Mouse (Mus musculus): ENCODE data around the gene She.
"Not testable (repeated sequence)": the region's sequence is repeated elsewhere in the genome, so short reads cannot be mapped to it uniquely, and the experiment has no call there.

The She gene

DNA sequence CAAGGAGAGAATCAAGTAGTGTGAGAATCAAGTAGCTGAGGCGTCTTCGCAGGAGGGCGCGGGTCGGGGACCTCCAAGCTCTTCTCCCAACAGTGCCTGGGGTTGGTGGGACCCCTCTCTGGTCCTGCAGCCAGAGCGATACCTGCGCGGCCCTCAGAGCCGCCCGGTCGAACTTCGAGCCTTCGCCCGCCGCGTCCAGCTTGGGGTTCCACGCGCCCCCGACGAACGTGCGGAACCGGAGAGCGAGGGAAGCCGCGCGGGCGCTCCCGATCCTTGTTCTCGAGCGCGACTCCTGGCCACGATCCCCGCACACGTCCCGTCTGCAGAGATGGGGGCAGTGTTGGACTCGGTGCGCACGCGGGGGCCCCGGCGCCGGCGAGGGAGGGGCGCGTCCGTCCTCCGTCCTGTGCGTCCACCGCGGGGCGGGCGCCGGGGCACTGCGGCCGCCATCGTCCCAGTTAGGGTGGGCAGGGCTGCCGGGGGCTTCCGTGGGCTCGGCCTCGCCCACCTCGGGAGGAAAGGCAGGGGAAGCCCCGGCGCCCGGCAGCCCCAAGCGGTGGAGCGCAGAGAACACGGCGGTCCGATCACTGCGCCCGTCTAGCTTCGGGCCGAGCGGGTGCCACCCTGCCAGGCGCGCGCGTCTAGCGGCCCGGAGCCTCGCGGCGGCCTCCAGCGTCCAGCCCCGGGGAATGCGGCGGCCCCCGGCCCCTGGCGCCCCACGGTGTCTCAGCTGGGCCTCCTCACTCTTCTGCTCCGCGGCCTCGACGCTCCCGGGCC lies at the start of gene She:
Gene She, plus strand, starts transcription at position 556 of the 777 bp plus-strand sequence.
- DNase-seq, result no peak

DNA sequence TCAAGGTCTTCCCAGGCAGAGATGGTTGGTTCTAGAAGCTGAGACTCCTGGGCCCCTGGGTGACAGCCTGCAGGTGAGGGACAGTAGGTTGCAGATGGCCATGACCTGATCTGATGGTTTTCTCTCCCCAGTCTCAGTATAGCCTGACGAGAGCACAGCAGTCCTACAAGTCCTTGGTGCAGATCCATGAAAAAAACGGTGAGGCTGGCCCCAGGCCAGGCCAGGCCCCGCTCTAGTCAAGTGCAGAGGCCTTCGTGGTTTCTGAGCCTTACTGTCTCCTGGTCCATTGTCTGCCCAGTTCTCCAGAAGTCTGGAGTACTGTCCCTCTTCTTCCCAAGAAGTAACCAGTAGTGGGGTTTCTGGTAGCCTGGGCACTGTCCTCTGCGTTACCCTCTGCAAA lies 49.5 kb upstream of the She start:
- DNase-seq, result no peak

DNA sequence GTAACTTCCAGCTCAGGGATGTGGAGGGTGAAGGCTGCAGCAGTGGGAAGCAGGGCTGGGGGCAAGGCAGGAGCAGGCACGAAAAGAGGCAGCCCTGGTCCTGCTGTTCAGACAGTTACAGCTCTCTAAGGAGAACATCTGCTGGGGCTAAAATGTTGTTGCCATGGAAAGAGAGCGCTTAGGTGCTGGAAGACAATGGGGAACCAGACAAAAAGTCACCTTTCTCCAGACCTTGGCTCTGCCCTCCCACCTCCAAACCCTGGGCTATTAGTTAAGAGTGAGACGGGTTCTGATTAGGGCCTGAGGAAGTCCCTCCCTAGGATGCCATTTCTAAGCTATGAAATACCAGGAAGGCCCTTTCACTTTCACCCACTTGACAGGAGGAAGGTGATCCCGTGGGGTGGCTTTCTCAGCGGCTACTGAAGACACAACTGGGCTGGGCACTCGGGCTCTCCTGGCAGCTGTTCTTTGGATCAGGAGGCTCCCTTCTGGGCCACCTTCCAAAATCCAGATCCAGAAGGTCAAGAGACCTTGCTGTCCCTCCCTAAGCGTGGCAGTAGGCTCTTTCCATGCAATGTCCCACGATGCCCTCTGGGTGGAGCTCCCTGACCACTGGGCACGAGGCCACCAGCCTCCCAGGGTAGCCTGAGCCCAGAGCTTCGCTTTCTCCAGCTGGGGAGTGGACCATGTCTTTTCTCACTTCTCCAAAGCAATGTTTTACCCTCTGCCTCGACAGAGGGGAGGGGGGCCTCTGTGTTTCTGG lies 46.0 kb upstream of the She start:
- DNase-seq, result peak; percentile 49

DNA sequence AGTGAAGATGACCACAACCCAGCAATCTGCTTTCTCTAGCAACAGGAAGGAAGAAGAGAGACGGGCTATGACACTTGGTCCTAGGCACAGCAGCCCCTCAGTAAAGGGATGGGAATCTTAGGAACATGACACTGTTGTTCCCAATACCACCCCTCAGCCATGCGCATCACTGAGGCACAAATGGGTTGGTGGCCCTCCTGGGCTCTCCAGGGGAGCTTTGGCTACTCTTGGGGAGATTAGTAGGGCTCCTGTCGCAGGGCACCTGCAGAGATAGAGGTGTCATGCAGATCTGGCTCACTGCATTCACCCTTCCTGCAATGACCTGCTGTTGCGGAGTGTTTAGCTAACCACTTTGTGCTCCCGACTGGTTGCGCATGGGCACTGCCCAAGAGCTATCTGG lies 44.9 kb upstream of the She start:
- no peak for DNase-seq

DNA sequence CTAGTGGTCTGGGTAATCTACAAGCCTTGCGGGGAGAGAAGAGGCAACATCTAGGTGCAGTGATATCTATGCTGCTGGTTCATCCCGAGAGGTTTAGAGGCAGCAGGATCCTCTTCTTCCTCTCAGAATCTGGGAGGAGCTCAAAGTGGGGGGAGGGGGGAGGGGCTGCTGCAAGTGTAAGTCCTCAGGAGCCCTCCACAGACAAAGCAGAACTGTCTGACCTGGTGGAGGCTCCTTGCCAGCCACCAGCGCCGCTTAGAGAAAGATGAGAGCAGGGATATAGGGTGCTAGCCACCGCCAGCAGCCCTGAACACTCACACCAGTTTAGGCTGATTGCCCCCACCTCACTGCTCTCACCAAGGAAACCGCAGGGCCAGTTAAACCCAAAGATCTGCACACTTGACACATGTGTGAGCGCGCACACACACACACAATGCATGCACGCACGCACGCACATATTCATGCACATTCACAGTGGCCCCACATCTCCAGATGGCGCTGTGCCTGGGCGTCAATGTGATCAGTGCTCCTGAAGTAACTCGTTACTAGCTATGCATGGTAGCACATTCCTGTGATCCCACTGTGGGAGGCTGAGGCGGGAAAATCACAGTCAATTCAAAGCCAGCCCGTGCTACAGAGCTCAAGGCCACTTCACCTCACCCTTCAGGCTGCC lies 42.4 kb upstream of the She start:
- no peak for DNase-seq

DNA sequence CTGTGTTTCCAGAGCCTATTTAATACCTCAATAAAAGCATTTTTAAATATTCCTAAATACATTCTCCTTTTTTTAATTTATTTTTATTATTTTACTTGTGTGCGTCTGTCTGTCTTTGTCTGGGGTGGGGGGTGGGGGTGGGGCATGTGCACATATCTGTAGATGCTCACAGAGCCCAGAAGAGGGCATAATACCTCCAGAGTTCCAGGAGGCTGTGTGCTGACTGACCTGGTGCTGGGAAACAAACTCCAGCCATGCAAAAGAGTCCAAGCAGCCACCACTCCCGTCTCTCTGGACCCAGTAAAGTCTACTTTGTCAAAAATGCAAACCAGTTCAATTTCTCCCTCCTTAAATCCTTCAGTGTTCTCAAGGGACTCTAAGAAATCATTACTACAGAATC lies 36.6 kb upstream of the She start:
- no peak for DNase-seq

DNA sequence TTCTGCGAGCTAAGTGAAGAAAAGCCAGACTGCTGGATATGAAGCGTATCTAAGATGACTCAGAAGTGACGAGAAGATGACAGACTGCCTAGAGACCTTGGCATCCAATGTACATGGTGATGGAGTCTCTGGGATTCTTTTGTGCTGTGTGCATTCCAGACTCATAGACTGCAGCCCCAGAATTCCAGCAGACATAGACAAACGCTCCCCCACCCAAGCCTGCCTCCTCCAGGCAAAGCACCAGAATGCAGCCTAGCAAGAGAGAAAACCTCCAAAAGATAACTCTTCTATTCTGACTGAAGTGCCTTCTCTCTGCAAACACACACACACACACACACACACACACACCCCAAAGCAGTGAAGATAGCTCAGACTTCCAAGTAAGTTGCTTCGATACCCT lies 35.4 kb upstream of the She start:
- DNase-seq, result no peak

DNA sequence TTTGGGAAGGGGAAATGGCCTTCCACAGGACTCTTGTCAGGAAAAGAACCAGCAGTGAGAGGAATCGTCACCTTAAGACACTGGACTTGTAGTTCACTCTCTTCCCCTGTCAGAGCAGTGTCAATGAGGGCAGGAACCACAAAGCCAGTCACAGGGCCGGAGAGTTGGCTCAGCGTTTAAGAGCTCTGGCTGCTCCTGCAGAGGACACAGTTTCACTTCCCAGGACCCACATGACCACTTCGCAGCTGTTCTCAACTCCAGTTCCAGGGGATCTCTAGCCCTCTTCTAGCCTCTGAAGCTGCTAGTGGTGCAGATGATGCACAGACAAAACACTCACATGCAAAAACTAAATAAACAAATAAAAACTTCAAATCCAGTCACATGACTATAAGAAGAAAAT lies 34.8 kb upstream of the She start:
- no peak for DNase-seq

DNA sequence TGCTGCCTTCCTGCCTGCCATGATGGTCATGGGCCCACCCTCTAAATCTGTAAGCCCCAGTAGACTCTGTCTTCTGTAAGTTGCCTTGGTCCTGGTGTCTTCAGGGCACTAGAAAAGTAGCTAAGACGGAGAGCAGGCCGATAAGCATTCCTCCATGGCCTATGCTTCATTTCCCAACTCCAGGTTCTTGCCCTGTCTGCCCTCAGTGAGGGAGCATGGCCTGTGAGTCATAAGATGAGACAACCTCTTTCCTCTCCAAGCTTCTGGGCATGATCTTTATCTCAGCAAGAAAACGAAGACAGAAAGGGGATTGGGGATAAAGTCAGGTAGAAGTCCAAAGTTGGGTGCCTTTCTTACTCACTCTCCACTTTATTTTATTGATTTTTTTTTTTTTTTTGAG lies 32.7 kb upstream of the She start:
- DNase-seq, result no peak

DNA sequence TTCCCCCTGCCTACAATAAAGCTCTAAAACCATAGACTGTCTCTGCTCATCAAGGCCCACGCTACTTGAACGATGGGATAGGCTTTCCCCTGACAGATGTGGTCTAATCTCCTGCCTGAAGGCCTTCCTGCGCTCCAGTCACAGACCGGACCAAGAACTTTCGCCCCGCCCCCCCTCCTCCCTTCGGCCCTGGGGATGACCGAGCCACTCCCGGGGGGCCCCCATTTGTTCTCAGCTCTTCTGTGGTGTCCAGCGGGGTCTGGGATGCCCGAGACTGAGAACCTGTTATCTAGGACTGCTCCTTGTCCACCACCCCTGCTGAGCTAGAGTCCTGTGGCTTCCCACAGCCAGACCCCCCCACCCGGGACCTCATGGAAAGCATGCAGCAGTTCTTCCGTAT lies 31.7 kb upstream of the She start:
- DNase-seq, result no peak

DNA sequence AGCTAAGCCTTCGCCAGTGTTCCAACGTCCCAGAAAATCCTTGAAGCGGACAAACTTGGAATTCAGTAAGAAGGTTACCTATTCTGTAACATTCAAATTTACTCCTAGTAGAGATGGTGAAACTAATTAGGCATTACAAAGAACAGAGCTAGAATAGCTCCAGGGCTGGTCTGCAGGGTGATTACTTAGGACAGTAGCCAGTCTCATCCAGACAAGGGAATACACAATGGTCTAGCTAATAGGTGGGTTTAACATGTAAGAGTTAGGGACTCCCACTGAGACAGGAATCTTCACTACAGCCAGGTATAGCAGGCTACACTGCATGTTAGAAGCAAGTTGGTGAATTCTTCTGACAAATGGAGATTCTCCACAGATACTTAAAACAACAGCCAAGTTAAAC lies 31.1 kb upstream of the She start:
- not testable (repeated sequence) for DNase-seq

DNA sequence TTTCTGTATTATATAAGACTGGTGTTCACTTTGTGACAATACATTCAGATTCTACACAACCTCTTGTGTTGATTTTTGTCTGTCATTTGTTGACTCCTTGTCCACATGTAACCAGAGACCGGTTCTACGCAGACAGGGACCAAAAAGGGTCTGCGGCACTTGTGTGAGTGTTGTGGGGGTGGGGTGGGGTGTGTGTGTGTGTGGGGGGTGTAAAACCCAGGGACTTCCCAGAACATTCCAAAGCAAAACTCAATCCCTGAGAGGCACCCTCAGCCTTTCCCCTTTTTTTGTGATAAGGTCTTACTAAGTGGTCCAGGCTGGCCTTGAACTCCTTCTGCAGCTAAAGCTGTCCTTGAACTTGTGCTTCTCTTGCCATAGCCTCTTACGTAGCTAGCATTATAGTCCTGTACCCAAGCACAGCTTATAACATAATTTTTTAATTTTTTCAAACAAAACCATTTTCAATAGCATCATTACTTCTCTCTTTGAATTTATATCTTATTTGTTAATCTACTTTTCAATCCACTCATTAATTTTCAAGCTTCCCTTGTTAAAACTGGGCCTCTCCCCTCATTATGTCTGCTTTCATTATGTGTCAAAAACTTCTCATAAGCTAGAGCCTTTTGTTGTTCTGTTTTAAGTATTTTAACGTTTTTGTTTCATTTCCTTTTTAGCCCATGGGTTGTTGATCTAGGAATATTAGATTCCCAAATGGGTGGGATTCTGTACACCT lies 30.2 kb upstream of the She start:
- DNase-seq, result no peak

DNA sequence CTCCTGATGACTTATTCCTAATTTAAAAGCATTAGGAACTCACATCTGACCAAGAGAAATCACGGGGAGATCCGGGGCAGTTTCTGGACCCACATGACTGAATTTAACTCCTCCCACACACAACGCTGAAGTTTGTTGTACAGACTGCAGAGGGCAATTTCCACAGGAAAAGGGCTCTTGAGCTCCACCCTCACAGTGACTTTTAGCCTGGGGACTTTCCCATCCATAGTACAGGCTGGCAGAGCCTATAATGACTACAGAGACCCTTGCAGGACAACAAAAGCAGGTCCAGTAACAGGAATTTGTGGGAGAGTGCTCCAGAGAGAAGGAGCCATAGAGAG lies 29.7 kb upstream of the She start:
- no peak for DNase-seq

DNA sequence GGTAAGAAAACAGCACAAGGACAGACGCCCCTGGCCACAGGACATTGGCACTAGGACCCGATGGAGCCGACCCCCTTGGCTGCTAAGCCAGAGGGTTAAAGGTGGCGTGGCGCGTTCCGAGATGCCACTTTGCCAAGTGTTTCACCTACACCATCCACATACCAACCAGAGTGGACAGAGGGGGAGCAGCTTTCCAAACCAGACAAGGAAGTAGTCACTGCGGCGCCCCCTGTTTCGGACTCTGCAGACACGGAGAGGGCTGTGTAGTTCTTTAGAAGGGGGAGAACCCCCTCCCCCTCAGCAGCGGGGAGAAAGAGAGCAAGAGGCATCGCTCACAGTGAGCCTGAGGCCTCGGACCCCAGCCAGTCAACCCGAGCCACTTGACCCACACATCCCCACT lies 28.3 kb upstream of the She start:
- DNase-seq, result no peak

DNA sequence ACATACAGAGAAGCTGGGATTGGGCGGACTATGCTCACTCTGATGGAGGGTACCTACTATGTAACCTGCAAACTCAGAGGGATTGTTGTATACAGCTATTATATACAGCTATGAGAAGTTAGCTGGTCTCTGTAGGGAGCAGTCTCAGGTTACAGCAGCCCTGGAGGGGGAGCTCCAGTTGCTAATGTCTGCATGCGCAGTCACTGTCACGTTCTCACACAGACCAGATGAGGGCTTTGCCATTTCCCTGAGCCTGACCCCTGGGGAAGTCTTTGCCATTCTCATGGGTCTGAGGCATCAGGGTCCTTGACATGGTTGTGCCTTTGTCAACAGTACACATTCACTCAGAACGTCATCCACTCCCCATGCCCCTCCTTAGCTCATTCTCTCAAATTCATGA lies 26.0 kb upstream of the She start:
- DNase-seq, result no peak

DNA sequence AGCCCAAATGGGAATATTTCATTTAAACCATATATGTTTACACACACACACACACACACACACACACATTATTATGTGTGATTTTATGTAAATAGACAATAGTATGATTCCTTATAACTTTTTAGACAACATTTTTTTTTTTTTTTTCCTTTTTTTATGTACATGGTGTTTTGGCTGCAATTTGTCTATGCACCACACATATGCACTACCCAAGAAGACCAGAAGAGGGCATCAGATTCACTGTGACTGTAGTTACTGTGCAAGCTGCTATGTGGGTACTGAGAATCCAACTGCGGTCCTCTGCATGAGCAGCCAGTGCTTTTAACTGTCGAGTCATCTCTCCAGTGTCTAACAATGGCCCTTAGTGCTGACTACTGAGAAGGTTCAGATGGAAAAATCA lies 24.4 kb upstream of the She start:
- DNase-seq, result no peak

DNA sequence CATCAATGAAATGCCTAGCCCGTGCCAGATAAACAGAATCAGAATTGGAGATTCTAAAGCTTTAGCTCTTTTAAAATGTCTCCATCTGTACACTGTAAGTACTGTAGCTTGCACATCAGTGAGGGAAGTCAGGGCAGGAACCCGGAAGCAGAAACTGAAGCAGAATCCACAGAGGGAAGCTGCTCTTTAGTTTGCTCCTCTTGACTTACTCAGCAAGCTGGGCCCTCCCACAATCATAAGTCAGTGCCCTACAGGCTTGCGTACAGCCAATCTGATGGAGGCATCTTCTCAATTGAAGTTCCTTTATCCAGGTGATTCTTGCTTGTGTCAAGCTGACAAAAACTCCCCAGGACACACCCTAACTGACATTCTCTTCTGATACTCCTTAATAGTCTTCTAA lies 24.0 kb upstream of the She start:
- no peak for DNase-seq

DNA sequence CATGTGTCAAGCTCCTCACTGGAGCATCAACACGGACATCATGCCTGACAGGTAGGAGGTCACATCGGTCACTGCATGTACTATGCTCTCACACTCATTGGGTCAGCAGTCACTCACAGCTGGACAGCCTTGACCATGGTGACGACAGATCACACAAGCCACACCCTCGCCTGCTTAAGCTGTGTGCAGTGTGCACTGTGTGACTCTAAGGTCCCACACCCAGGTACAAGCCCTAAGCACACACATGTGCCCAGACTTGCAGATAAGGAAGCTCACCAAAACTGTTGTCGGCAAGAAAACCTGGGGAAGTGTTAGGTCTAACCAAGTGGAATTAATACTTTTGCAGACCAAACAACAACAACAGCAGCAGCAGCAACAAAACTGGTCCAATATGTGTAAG lies 23.3 kb upstream of the She start:
- DNase-seq, result no peak

DNA sequence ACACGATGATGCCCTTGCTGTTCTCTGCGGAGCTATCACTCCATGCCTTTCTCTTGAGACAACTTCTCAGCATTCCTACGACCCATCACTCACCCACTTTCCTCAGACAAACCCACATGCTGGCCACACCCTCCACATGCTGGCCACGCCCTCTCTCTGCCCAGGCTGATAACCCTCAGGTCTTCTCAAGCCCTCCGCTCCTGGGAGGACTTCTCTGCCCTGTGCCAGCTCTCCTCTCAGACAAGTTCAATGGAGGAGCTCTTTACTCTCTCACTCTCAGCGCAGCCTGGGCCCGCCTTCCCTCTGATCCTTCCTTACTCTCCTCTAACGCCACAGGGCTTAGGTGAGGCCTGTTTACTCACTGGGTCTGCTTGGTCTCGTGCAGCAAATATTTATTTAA lies 22.5 kb upstream of the She start:
- DNase-seq, result no peak

DNA sequence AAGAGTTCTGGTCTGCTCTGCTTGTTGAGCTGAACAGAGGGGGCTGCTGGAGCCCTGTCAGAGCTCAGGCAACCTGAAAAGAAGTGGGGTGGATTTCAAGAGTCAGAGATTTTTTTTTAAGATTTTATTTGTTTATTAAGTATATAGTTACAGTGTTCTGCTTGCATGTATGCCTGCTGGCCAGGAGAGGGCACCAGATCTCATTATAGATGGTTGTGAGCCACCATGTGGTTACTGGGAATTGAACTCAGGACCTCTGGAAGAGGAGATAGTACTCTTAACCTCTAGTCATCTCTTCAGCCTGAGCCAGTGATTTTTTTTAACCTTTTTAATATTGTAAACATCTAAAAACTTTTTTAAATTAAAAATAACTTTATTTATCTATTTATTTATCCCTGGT lies 20.3 kb upstream of the She start:
- no peak for DNase-seq

DNA sequence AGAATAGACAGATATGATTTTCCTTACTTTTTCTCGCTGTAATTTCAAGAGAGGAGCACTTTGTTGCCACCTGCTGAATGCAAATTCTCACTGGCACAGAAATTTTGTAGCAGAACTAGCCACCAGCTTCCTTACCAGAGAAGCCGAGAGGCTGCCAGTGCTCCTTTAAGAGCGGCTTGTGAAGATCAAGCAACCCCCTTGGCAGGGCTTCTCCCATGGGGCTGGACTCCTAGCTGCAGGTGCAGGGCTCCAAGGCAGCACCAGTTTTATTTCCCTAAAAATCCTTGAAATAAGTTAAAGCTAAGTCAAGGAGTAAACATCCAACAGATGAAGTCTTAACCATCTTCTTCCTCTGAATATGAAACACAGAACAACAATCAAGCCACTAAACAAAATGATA lies 19.0 kb upstream of the She start:
- DNase-seq, result no peak

DNA sequence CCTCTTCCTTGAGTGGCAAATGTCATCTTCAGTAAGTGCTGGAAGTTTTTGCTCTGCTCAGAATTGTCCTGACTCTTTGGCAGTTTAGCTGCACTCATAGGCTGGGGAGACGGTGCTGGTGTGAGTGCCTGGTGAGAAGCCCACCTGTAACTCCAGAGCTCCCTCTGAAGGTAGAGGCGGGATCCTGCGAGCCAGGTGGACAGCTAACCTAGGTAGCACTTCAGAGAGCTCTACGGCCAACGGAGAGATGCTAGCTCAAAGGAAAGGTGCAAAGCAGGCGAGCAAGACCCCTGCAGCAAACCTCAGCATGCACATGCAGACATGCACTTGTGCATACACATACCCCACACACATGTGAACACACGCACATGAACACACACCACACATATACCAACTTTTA lies 17.1 kb upstream of the She start:
- DNase-seq, result no peak

DNA sequence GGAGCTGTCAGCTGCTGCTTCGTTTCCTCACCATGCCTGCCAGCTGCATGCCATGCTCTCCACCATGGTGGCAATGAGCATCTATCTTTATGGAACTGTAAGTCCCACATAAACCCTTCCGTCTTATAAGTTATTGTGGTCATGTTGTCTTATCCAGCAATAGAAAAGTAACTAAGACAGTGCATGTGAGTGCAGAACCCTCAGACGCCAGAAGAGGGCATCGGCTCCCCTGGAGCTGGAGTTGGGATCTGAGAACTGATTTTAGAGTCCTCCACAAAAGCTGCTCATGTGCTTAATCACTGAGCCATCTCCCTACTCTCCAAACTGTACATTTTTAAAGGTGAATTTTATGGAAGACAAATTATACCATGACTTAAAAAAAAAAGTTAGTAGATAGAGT lies 14.1 kb upstream of the She start:
- DNase-seq, result no peak

DNA sequence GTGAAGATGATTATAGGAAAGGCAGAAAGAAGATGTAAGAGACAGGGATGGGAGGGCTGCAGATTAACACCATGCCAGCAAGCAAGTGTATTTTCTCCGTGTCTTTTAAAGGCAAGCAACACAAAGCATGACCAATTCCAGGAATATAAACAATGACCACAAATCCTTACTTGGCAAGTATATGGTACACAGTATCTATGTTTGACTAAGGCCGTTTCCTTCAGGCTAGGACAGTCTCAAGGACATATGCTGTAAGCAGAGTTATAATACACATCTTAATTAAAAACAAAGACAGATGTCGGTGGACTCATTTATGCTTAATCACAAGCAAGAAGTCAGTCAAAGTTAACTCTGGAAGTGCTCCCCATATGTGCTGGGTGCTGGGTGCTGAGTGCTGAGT lies 12.6 kb upstream of the She start:
- no peak for DNase-seq
